Mouse (Mus musculus): Measurements from ENCODE around the gene Syce1.
"Not testable (repeated sequence)": the region's sequence is repeated elsewhere in the genome, so short reads cannot be mapped to it uniquely, and the experiment has no call there.

Gene Syce1

DNA sequence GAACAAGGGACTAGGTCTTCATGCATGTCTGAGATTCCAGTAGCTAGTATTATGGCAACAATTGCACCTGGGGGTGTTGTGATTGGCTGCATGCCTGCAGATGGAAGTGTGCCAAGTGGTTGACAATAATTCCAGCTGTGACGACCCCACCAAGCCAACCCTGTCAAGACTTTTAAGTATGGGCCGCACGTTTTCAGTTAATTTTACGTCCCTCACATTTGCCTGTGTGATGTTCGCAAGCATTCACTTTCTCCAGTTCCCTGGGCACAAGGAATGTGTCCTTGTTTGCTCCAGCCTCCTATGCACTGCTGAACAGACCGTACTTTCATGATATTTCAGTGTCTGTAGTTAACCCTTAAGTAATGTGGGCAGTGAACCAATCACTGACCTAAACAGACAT is 15.0 kb upstream of the Syce1 start:
- TF ChIP-seq CTCF (conservative IDR thresholded peaks at IDR 0.05; ENCODE audit: low read length) (no peak), NANOG (IDR thresholded peaks at IDR 0.05; ENCODE audit: borderline replicate concordance, low read length) (no peak), POU5F1 (IDR thresholded peaks at IDR 0.05; ENCODE audit: borderline replicate concordance, low read length) (no peak)
- Histone ChIP-seq H3K4me1 (replicated peaks; ENCODE audit: low read depth, low read length) (peaks cover 9% of the 10 kb centered on the region), H3K9me3 (ENCODE audit: low read length) (no peaks in the 10 kb centered on the region), H3K36me3 (ENCODE audit: insufficient read depth, low read length) (0 out of 2 replicates have a peak, but pooled peaks cover 2% of the 10 kb centered on the region), H3K4me3 (replicated peaks; ENCODE audit: low read length) (no peak overlapping the region), H3K27me3 (ENCODE audit: insufficient read depth, low read length) (no peaks in the 10 kb centered on the region)

DNA sequence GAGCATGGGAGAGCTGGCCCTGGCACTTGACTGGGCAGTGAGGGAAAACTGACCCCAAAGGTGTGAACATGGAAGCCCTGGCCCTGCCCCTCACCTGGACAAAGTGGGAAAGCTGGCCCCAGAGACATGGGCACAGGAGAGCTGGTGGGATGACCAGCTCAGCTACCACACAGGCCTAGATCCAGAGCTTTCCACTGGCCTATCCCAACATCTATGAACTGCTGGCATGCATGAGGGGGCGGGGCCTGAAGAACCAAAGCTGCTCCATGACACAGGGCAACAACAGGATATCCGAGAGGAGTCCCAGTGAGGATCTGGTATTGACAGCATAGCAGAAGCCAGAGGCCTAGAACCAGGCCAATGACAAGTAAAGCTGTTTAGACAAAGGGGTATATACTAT is 10.6 kb upstream of the Syce1 start:
- Histone ChIP-seq H3K4me3 (replicated peaks; ENCODE audit: low read length) (no peak overlapping the region), H3K27me3 (ENCODE audit: insufficient read depth, low read length) (no peaks in the 10 kb centered on the region), H3K4me1 (replicated peaks; ENCODE audit: low read depth, low read length) (no peaks in the 10 kb centered on the region), H3K36me3 (ENCODE audit: insufficient read depth, low read length) (no peaks in the 10 kb centered on the region), H3K9me3 (ENCODE audit: low read length) (no peaks in the 10 kb centered on the region)
- no peak for TF ChIP-seq POU5F1 (IDR thresholded peaks at IDR 0.05; ENCODE audit: borderline replicate concordance, low read length)

DNA sequence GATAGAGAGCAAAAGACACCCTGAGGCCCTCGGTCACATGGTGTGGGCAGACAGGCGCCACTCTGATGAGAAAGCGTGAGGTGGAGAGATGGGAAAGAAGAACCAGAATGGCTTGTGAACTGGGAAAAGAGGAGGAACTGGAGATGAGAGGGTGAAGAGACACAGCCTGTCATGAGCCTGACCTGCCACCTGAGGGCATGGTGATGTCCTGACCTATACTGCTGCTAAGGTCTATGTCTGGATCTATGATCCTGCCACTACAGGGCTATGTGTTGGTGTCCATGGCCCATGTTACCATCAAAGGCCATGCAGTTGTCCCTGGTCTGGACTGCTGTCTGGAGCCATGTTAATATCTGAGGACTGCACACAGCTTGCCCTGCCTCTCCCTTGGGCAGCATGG is 10.0 kb upstream of the Syce1 start:
- Histone ChIP-seq H3K4me3 (replicated peaks; ENCODE audit: low read length) (no peak overlapping the region), H3K9me3 (ENCODE audit: low read length) (no peaks in the 10 kb centered on the region), H3K27me3 (ENCODE audit: insufficient read depth, low read length) (no peaks in the 10 kb centered on the region), H3K36me3 (ENCODE audit: insufficient read depth, low read length) (no peaks in the 10 kb centered on the region), H3K4me1 (replicated peaks; ENCODE audit: low read depth, low read length) (no peaks in the 10 kb centered on the region)
- TF ChIP-seq POU5F1 (IDR thresholded peaks at IDR 0.05; ENCODE audit: borderline replicate concordance, low read length) (no peak), CTCF (conservative IDR thresholded peaks at IDR 0.05; ENCODE audit: low read length) (no peak), NANOG (IDR thresholded peaks at IDR 0.05; ENCODE audit: borderline replicate concordance, low read length) (no peak)

DNA sequence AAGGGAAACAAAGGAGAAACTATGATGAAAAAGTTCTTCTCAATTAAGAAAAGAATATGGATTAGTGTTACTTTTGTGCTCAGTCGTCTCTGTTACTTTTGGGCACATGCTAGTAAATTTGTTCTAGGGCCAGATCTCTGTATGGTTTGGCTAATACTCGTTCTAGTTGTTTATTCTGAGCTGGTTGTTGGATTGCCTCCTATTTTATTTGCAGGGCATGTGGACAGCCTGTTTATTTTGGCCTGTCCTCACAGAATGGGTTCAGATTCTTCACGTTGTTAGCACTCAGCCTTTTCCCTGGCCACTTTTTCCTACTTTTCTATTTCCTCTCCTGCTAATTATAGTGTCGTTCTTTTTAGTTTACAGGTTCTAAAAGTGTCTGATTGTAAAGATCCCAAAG is 5.9 kb upstream of the Syce1 start:
- H3K4me3 ChIP-seq (replicated peaks; ENCODE audit: low read length), result no peak overlapping the region
- H3K9me3 ChIP-seq (ENCODE audit: low read length), result peaks cover 5% of the 10 kb centered on the region
- H3K36me3 ChIP-seq (ENCODE audit: insufficient read depth, low read length), result no peaks in the 10 kb centered on the region
- no peaks in the 10 kb centered on the region for H3K4me1 ChIP-seq (replicated peaks; ENCODE audit: low read depth, low read length)
- H3K27me3 ChIP-seq (ENCODE audit: insufficient read depth, low read length), result peaks cover 8% of the 10 kb centered on the region
- TF ChIP-seq POU5F1 (IDR thresholded peaks at IDR 0.05; ENCODE audit: borderline replicate concordance, low read length) (no peak), NANOG (IDR thresholded peaks at IDR 0.05; ENCODE audit: borderline replicate concordance, low read length) (no peak), CTCF (conservative IDR thresholded peaks at IDR 0.05; ENCODE audit: low read length) (no peak)

DNA sequence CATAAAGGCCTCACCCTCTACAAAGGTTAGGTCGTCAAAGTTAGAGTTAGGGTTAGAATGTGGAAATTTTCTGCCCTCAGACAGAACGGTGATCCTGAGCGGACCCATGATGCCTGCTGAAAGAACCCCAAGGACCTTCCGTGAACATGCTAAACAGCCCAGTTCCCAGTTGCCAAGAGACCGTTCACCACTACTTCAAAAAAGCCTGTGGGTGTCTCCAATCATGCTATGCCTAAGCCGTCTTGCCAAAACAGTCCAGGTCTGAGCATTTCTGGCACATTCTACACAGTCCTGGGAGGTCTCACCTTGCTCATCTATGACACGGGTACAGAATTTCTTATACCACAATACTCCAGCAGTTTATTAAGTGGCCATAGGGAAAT is 392 bp upstream of the Syce1 start:
- H3K36me3 ChIP-seq (ENCODE audit: insufficient read depth, low read length), result no peaks in the 10 kb centered on the region
- TF ChIP-seq CTCF (conservative IDR thresholded peaks at IDR 0.05; ENCODE audit: low read length) (no peak), NANOG (IDR thresholded peaks at IDR 0.05; ENCODE audit: borderline replicate concordance, low read length) (no peak), POU5F1 (IDR thresholded peaks at IDR 0.05; ENCODE audit: borderline replicate concordance, low read length) (no peak)
- peaks cover 21% of the 10 kb centered on the region for H3K9me3 ChIP-seq (ENCODE audit: low read length)

DNA sequence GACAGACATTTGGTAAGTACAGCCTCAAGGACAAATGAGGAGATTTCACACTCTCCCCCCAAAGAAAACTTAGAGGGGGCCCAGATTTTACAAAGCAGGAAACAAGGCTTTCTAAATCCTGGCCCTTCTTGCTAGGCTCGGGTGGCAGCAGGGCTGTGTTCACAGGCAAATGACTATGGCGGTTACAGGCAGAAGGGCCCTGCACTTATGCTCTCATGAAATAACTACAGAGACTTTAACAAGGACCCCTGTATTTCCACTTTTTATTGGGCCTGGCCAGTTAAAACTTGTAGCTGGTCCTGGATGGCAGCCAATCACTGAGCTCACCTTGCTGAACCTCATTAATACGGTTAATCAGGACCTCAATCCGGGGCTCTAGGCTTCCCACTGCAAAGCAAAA is 7.1 kb downstream of the Syce1 start:
- TF ChIP-seq NANOG (IDR thresholded peaks at IDR 0.05; ENCODE audit: borderline replicate concordance, low read length) (no peak), POU5F1 (IDR thresholded peaks at IDR 0.05; ENCODE audit: borderline replicate concordance, low read length) (no peak)
- Histone ChIP-seq H3K36me3 (ENCODE audit: insufficient read depth, low read length) (0 out of 2 replicates have a peak, but pooled peaks cover 25% of the 10 kb centered on the region), H3K4me3 (replicated peaks; ENCODE audit: low read length) (no peak overlapping the region), H3K4me1 (replicated peaks; ENCODE audit: low read depth, low read length) (no peaks in the 10 kb centered on the region), H3K27me3 (ENCODE audit: insufficient read depth, low read length) (no peaks in the 10 kb centered on the region; the same call in 1 of the 2 replicates), H3K9me3 (ENCODE audit: low read length) (no peaks in the 10 kb centered on the region; the same call in 1 of the 2 replicates)

More for the DNA sequence above, 392 bp upstream of the Syce1 start:
- H3K27me3 ChIP-seq (ENCODE audit: insufficient read depth, low read length), result peaks cover 32% of the 10 kb centered on the region
- H3K4me1 ChIP-seq (replicated peaks; ENCODE audit: low read depth, low read length), result peaks cover 10% of the 10 kb centered on the region; the same call in 1 of the 2 replicates
- peak overlapping the region; percentile 76; the same call in 1 of the 2 replicates for H3K4me3 ChIP-seq (replicated peaks; ENCODE audit: low read length)

DNA sequence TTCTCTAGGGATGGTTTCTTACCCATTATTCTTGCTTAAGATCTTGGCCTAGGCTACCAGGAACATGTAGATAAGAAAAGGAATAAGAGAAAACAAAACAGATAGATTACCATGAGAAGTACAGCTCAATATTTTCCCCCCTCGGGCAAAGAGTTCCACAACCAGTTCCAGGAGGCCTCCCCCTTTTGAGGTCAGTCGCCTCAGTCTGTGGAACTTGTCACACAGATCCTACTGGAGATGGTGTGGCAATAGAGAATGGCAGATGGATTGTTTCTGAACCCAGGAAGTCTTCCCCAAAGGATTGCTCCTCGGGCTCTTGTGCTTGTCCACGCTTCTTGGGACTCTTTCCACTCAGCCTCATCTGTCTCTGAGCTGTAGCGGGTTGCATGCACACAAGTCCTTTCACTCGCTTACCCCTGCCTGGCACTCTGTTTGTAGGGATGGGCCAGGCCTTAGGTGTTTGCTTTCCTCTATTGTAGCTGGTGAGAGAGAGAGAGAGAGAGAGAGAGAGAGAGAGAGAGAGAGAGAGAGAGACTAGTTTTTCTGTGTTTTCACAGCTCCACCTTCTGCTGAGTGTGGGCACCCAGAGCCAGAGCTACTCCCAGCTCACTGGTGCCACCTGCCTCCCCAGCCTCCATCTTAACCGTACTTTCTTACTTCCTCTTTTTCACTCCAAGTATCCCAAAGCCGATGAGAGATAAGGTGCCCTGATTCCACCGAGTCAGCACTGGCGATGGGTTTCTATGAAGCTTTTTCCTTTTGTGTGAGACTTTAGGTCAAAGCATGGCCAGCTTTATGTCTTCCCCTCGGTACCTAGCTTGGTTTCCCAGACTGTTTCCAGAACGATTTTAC is 21.5 kb downstream of the Syce1 start:
- TF ChIP-seq POU5F1 (IDR thresholded peaks at IDR 0.05; ENCODE audit: borderline replicate concordance, low read length) (no peak), CTCF (conservative IDR thresholded peaks at IDR 0.05; ENCODE audit: low read length) (no peak), NANOG (IDR thresholded peaks at IDR 0.05; ENCODE audit: borderline replicate concordance, low read length) (no peak)
- H3K36me3 ChIP-seq (ENCODE audit: insufficient read depth, low read length), result no peaks in the 10 kb centered on the region
- H3K4me3 ChIP-seq (replicated peaks; ENCODE audit: low read length), result no peak overlapping the region
- H3K4me1 ChIP-seq (replicated peaks; ENCODE audit: low read depth, low read length), result no peaks in the 10 kb centered on the region
- H3K9me3 ChIP-seq (ENCODE audit: low read length), result no peaks in the 10 kb centered on the region
- no peaks in the 10 kb centered on the region; the same call in 1 of the 2 replicates for H3K27me3 ChIP-seq (ENCODE audit: insufficient read depth, low read length)

DNA sequence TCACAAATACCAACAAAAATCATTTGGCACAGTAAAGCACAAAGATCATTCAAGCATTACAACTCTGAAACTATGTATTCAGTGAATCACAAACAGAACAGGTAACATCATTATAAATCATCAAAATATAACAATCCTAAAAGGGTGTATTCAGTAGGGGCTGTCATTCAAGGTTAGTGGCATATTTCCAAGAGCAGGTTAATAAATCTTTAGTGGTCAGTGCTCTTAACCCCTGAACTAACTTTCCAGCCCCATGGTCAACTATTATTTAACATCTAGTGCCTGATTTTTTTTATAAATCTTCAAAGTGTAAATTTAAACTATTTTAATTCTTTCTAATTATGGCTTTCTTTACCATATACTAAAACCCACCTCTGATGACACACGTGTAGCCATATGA is 22.3 kb downstream of the Syce1 start:
- H3K4me3 ChIP-seq (replicated peaks; ENCODE audit: low read length); H3K36me3 ChIP-seq (ENCODE audit: insufficient read depth, low read length); H3K27me3 ChIP-seq (ENCODE audit: insufficient read depth, low read length); H3K4me1 ChIP-seq (replicated peaks; ENCODE audit: low read depth, low read length); H3K9me3 ChIP-seq (ENCODE audit: low read length): not testable (repeated sequence)

DNA sequence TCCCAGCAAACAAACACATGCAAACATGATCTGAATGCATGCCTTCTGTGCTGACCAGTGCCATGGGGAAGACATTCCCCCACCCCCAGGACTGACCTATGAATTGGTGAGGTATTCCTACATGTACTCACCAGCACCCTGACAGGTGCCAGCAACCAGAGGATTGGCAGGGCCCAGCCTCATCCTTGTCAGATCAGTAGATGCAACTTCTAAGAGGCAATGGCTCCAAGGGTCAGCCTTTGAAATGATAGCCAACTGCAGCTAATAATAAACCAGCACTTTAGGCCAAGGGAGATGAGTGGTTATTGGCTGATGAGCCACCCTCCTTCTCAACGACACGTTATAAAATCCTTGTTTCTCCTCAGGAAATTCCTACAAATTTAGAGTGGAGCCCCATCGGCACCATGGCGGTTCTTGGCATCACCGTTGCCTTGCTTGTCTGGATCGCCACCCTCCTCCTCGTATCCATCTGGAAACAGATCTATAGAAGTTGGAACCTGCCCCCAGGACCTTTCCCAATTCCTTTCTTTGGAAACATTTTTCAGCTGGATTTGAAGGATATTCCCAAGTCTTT is 24.1 kb downstream of the Syce1 start, which contains the start of gene Cyp2e1:
Gene Cyp2e1, plus strand, starts transcription at position 293 of the 574 bp plus-strand sequence.
- Histone ChIP-seq H3K9me3 (ENCODE audit: low read length) (no peaks in the 10 kb centered on the region), H3K27me3 (ENCODE audit: insufficient read depth, low read length) (no peaks in the 10 kb centered on the region; the same call in 1 of the 2 replicates), H3K4me3 (replicated peaks; ENCODE audit: low read length) (no peak within 1 kb of the TSS), H3K36me3 (ENCODE audit: insufficient read depth, low read length) (no peaks in the 10 kb centered on the region), H3K4me1 (replicated peaks; ENCODE audit: low read depth, low read length) (no peaks in the 10 kb centered on the region)
- TF ChIP-seq CTCF (conservative IDR thresholded peaks at IDR 0.05; ENCODE audit: low read length), result no peak
- TF ChIP-seq POU5F1 (IDR thresholded peaks at IDR 0.05; ENCODE audit: borderline replicate concordance, low read length), result no peak
- TF ChIP-seq NANOG (IDR thresholded peaks at IDR 0.05; ENCODE audit: borderline replicate concordance, low read length), result no peak

Data from E14TG2a.4 (cell line).